Mouse (Mus musculus) hematopoietic stem cell, adult 5-6 weeks (primary cell): ENCODE results near the gene Pif1. TPM values are rescaled to one million over a fixed set of nuclear protein-coding genes. Genes with fewer than 3 reads are reported as not detected.

ENCODE experiments used
- total RNA-seq: library from RNA; stranded (forward); fragments of 172-1452, 232-1000 nt; gene quantifications from 2 replicates; pipeline ENCODE4 v1.2.3, GENCODE M21; 2017

Gene Pif1
- total RNA-seq, 1 experiment from 2014 or later = 6.7 TPM

Other genes with a start within 250 kb of the Pif1 start
- gene Pdcd7, start 241.1 kb upstream of the Pif1 start, total RNA-seq = 29.6 and 30.4 TPM in 2 replicates
- gene Ubap1l, start 226.1 kb upstream of the Pif1 start, total RNA-seq = 0.94 TPM in 1 of 2 replicates, not detected in the other
- 0.89 and 1.9 TPM in 2 replicates for gene Kbtbd13, start 195.5 kb upstream of the Pif1 start, total RNA-seq
- 1.9 and 2.8 TPM in 2 replicates for gene Rasl12, start 188.7 kb upstream of the Pif1 start, total RNA-seq
- gene Slc51b, start 164.2 kb upstream of the Pif1 start, total RNA-seq = not detected in 2 replicates
- gene Mtfmt, start 151.4 kb upstream of the Pif1 start, total RNA-seq = 17.7 and 21.0 TPM in 2 replicates
- 67.1 and 82.4 TPM in 2 replicates for gene Spg21, start 126.2 kb upstream of the Pif1 start, total RNA-seq
- gene Ankdd1a, start 67.0 kb upstream of the Pif1 start, total RNA-seq = not detected in 2 replicates
- gene Plekho2, start 7.1 kb upstream of the Pif1 start, total RNA-seq = 41.1 and 42.4 TPM in 2 replicates
- 1.7 and 1.8 TPM in 2 replicates for gene Rbpms2, start 42.5 kb downstream of the Pif1 start, total RNA-seq
- 58.5 and 66.4 TPM in 2 replicates for gene Oaz2, start 80.8 kb downstream of the Pif1 start, total RNA-seq
- gene Zfp609, start 240.4 kb downstream of the Pif1 start, total RNA-seq = 5.8 and 5.9 TPM in 2 replicates